Mouse (Mus musculus) kidney, postnatal 0 days (tissue): ENCODE measurements around the gene Prrt1. TPM values are rescaled to one million over a fixed set of nuclear protein-coding genes. Genes with fewer than 3 reads are reported as not detected.

ENCODE experiments used
- ATAC-seq: fragments of 200-750 bp; cut with Nextera tagmentation; replicated peaks from 2 replicates; pipeline ENCODE4 v1.8.0; 2017; ENCODE audit warnings: low read depth, moderate number of reproducible peaks, moderate TSS enrichment, moderate library complexity; ENCODE audit not compliant: low FRiP score
- DNase-seq: peaks from one replicate; pipeline ENCODE4 v3.0.0-alpha.2; 2016; ENCODE audit warnings: low spot score
- H3K27ac ChIP-seq: fragments of 300-500 bp; sonication (generic); 2 replicates; pipeline ENCODE4 v1.5.1; 2014; ENCODE audit warnings: mild to moderate bottlenecking
- H3K27me3 ChIP-seq: fragments of 300-500 bp; sonication (generic); 2 replicates; pipeline ENCODE4 v1.6.1; 2014; ENCODE audit warnings: low read length, mixed read lengths; ENCODE audit not compliant: insufficient read depth
- H3K36me3 ChIP-seq: fragments of 300-500 bp; sonication (generic); 2 replicates; pipeline ENCODE4 v1.6.1; 2014; ENCODE audit warnings: low read length, mixed read lengths; ENCODE audit not compliant: insufficient read depth
- H3K4me1 ChIP-seq: fragments of 300-500 bp; sonication (generic); replicated peaks from 2 replicates; pipeline ENCODE4 v1.6.1; 2014; ENCODE audit warnings: antibody characterized with exemption, low read length, mixed read lengths; ENCODE audit not compliant: insufficient read depth
- H3K4me2 ChIP-seq: fragments of 300-500 bp; sonication (generic); 2 replicates; pipeline ENCODE4 v1.6.1; 2014; ENCODE audit warnings: mild to moderate bottlenecking, low read length, moderate library complexity, mixed read lengths
- H3K4me3 ChIP-seq: fragments of 300-500 bp; sonication (generic); replicated peaks from 2 replicates; pipeline ENCODE4 v1.5.1; 2014; ENCODE audit warnings: low read depth, low read length
- H3K9ac ChIP-seq: fragments of 300-500 bp; sonication (generic); 2 replicates; pipeline ENCODE4 v1.6.1; 2014; ENCODE audit warnings: low read depth, low read length
- H3K9me3 ChIP-seq: fragments of 300-500 bp; sonication (generic); replicated peaks from 2 replicates; pipeline ENCODE4 v1.6.1; 2016; ENCODE audit warnings: low read length, inconsistent platforms, mixed read lengths
- CTCF ChIP-seq: IDR thresholded peaks from 2 replicates; pipeline ENCODE4 v1.5.1; 2016; ENCODE audit warnings: antibody characterized with exemption, low read depth, mild to moderate bottlenecking, moderate library complexity
- WGBS: fragments of 180-500 bp; shearing (Covaris S2); extraction: QIAGEN DNeasy Blood & Tissue Kit; methylation state at CpG from one replicate; pipeline ENCODE4 v1.1.7; 2014; 5-methylcytosine and 5-hydroxymethylcytosine counted together
- polyA plus RNA-seq: library from polyadenylated mRNA; unstranded; fragments of >200 nt; fragmentation: Nextera tagmentation; extraction: Ambion mirVana; gene quantifications from 2 replicates; pipeline ENCODE4 v1.2.1, GENCODE M21; 2015

Prrt1 gene
- polyA plus RNA-seq, 1 experiment from 2014 or later: 0.55 TPM

DNA sequence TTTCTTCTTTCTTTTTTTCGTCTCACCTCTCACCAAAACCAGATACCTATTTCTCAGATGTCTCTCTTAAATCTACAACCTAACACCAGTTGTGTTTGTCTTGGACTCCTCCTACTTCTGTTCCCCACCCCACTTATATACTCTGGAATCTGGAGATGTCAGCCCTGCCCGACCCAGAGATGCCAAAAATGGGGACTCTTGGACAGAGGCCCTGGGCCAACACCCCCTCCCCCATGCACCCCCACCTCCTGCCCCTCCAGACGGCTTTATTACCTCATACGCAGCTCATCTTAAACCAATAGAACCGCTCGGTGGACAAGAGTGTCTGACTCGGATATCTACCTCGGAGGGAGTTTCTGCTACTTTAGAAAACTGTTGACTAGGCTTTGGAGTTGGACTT is 33.2 kb upstream of the Prrt1 start:
- TF ChIP-seq CTCF: no peak
- no peak for DNase-seq
- no peak for ATAC-seq
- Histone ChIP-seq H3K36me3 (peaks cover 16% of the 10 kb centered on the region), H3K4me2 (no peak overlapping the region), H3K27me3 (no peaks in the 10 kb centered on the region), H3K4me1 (peaks cover 32% of the 10 kb centered on the region), H3K27ac (no peak overlapping the region; the same call in 1 of the 2 replicates), H3K9me3 (no peaks in the 10 kb centered on the region), H3K9ac (no peak overlapping the region), H3K4me3 (no peak overlapping the region)
- WGBS: 46% methylated on average over 8 of the region's 8 CpGs

GRCm38 (mm10) chr17:34597566-34598095 is 31.7 kb upstream of the Prrt1 start, which contains the start of gene Ager:
Gene Ager, plus strand, starts transcription at chr17:34597862.
- DNase-seq (no peak), ATAC-seq (no peak)
- Histone ChIP-seq H3K4me3 (no peak within 1 kb of the TSS), H3K9ac (peak within 1 kb of the TSS; percentile 42; the same call in 1 of the 2 replicates), H3K4me2 (peak within 1 kb of the TSS; percentile 37), H3K27ac (peak within 1 kb of the TSS; percentile 47), H3K9me3 (no peaks in the 10 kb centered on the region), H3K27me3 (no peaks in the 10 kb centered on the region), H3K4me1 (peaks cover 27% of the 10 kb centered on the region), H3K36me3 (peaks cover 16% of the 10 kb centered on the region)
- TF ChIP-seq CTCF: no peak
- WGBS: 14% methylated on average over 5 of the region's 6 CpGs

- Histone ChIP-seq H3K9me3 (no peaks in the 10 kb centered on the region), H3K4me2 (no peak overlapping the region), H3K36me3 (peaks cover 12% of the 10 kb centered on the region), H3K4me1 (peaks cover 15% of the 10 kb centered on the region), H3K4me3 (no peak overlapping the region), H3K9ac (no peak overlapping the region), H3K27me3 (no peaks in the 10 kb centered on the region), H3K27ac (no peak overlapping the region)
- TF ChIP-seq CTCF: no peak
- ATAC-seq (no peak), DNase-seq (no peak)
- WGBS: 83% methylated on average over 9 of the region's 9 CpGs
These were observed 29.4 kb upstream of the Prrt1 start for GRCm38 (mm10) chr17:34599891-34600290.

DNA sequence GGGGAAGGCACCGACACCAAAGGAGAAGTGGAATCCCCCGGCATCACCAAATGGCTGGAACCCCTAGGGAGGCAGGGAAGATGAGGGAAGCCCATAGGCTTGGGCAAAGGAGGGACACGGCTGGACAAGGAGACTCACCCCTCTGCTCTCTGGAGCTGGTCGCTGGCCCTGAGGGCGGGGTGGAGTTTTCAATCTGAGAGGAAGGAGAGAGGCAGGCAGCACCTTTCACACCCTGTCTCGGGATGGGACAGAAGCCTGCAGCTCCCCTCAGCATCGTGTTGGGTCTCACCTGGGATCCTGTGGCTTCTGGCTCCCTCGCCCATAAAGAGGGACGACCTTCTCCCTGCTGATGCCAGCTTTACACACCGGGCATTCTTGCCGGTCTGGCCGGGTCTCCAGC is 27.5 kb upstream of the Prrt1 start:
- H3K36me3 ChIP-seq: peaks cover 9% of the 10 kb centered on the region
- TF ChIP-seq CTCF: no peak
- peaks cover 20% of the 10 kb centered on the region for H3K4me1 ChIP-seq
- peak overlapping the region; percentile 84 for H3K4me2 ChIP-seq
- H3K9me3 ChIP-seq: no peaks in the 10 kb centered on the region
- H3K27me3 ChIP-seq: no peaks in the 10 kb centered on the region
- WGBS: 89% methylated on average over 12 of the region's 12 CpGs
- DNase-seq (no peak), ATAC-seq (no peak)
- no peak overlapping the region for H3K9ac ChIP-seq
- H3K4me3 ChIP-seq: no peak overlapping the region
- H3K27ac ChIP-seq: no peak overlapping the region

GRCm38 (mm10) chr17:34603375-34604060 is 25.8 kb upstream of the Prrt1 start, which contains the start of gene Rnf5:
Gene Rnf5, minus strand, starts transcription at chr17:34603690.
- H3K27ac ChIP-seq: peak within 1 kb of the TSS; percentile 89
- H3K9ac ChIP-seq: peak within 1 kb of the TSS; percentile 71
- ATAC-seq (peak; percentile 93), DNase-seq (peak; percentile 100)
- H3K4me3 ChIP-seq: peak within 1 kb of the TSS; percentile 49
- WGBS: under 1% methylated on average over 30 of the region's 30 CpGs
- H3K27me3 ChIP-seq: no peaks in the 10 kb centered on the region
- peaks cover 9% of the 10 kb centered on the region for H3K36me3 ChIP-seq
- TF ChIP-seq CTCF: no peak
- peaks cover 17% of the 10 kb centered on the region for H3K4me1 ChIP-seq
- H3K4me2 ChIP-seq: peak within 1 kb of the TSS; percentile 92
- no peaks in the 10 kb centered on the region for H3K9me3 ChIP-seq

DNA sequence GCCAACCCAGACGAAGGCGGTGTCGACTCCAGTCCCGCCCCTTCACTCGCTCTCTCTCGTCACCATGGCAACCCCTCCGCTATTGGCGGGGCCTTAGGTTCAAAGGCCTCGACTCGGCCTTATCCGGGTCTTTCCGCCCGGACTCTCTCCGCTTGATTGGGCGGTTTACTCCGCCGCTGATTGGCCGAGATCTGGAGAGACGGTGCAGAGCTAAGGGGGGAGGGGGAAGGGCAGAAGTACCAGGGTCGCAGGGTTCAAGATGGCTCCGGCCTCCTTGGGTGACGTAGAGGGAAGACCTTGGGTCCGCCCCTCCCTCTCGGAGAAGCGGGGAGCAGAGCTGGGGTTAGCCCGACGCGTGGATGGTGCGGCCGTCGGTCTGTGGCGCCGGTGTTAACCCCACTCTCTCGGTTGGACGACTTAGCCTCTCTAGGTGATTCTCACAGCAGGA is 25.2 kb upstream of the Prrt1 start, which contains the start of gene Agpat1:
Gene Agpat1 (plus strand): TSS at position 202 of the 448 bp plus-strand sequence.
- Histone ChIP-seq H3K9me3 (no peaks in the 10 kb centered on the region), H3K4me1 (peaks cover 18% of the 10 kb centered on the region), H3K4me2 (peak within 1 kb of the TSS; percentile 92), H3K27ac (peak within 1 kb of the TSS; percentile 89), H3K27me3 (no peaks in the 10 kb centered on the region), H3K4me3 (peak within 1 kb of the TSS; percentile 88), H3K9ac (peak within 1 kb of the TSS; percentile 71), H3K36me3 (peaks cover 9% of the 10 kb centered on the region)
- ATAC-seq (peak; percentile 88), DNase-seq (peak; percentile 99)
- TF ChIP-seq CTCF: no peak
- WGBS: under 1% methylated on average over 35 of the region's 35 CpGs
